Mouse (Mus musculus): ENCODE measurements around the gene Naaladl1. TPM values are rescaled to one million over a fixed set of nuclear protein-coding genes. Genes with fewer than 3 reads are reported as not detected.

Gene Naaladl1
- total RNA-seq, 4 experiments from 2014 or later, result 0.27 TPM; not detected in 3

DNA sequence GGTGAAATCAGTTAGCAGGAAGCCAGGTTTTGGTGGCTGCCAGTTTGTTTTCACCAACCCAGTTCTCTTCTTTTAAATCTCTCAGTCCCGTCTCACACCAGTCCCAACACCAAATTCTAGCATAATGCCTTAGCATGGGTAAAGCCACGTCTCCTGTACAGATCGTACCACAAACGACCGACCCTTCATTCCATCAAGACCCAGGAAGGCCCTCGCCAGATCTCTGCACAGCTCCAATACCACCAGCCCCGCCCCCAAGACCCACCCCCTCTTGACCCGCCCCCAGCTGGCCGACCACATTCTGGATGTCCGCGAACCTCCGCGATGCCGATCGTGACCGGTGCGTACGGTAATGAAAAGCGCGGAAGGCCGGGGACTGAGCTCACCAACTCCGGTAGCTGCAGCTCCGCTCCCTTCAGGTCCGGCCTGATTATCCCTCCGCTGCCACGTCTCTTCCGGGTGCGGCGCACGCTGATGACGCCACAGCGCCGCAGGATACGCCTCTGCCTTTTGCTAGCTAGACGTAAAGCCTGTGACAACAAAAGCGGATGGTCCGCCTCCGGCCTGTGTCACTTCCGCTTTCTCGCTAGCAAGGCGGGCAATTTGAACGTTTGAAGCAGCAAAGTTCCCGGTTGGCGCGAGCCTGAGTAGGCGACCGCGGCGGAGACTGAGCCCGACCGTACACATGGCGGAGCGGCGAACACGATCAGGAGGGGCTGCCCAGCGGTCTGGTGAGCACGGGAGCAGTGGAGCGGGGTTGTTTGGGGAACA is 20.9 kb upstream of the Naaladl1 start, which contains the start of the genes Zfpl1 and Cdca5:
Zfpl1 (minus strand) TSS at position 479 of the 771 bp plus-strand sequence.
Cdca5 (plus strand) TSS at position 506 of the 771 bp plus-strand sequence.
- DNase-seq, result peak; percentile 96

DNA sequence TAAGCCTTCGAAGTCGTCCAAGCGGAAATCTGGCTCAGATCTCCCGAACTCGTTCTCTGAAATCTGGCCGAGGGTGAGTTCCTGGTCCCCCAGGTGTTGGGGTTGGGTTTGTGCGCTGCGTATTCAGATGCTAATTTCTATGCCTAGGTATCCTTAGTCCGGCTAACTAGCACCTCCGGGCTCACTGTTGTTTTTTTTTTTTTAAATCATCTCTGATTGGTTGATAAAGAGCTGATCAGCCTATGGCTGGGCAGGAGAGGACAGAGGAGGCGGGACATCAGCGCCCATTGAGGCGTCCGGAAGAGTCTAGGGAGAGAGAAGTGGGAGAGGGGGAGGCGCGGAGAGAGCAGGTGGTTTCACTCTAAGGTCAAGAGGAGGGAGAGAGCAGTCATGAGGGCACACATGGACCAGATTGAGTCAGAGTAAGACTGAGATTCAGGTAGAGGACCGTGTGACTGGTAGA is 20.1 kb upstream of the Naaladl1 start:
- no peak for DNase-seq

DNA sequence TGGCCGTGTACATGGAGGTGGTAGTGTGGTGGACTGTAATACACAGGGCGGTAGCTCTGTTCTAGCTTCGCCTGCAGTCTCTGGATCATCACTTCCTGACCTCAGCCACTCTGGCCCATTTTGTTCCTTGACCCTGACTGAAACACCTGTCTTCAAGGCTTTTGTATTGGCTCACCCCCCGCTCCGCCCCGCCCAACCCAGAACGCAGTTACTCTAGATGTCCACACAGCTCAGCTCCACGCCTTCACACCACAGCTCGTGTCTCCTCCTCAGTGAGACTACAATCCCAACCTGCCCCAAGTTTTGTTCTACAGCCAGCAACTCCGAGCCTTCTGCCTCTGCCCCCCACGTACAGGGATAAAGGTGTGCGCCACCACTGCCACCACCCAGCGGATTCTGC is 16.7 kb upstream of the Naaladl1 start:
- DNase-seq, result no peak

DNA sequence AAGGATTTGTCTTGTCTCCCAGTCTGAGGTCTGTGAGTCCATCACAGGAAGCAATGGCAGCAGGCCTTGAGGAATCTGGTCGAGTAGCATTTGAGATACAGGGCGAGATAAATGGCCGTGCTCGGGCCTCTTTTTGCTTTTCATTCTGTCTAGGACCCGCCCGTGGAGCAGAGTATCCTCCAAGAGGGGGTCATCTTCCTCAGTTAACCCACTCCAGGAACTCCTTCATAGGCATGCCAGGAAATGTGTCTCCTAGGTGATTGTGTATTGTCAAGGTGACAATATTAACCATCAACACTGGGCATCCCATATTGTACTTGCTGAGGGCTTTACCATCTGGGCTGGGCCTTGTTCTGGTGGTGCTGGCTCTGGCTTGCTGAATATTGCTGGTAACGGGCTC is 11.5 kb upstream of the Naaladl1 start, which contains the start of gene AC131692.1:
AC131692.1 (plus strand) TSS at position 301 of the 400 bp plus-strand sequence.
- DNase-seq, result no peak

DNA sequence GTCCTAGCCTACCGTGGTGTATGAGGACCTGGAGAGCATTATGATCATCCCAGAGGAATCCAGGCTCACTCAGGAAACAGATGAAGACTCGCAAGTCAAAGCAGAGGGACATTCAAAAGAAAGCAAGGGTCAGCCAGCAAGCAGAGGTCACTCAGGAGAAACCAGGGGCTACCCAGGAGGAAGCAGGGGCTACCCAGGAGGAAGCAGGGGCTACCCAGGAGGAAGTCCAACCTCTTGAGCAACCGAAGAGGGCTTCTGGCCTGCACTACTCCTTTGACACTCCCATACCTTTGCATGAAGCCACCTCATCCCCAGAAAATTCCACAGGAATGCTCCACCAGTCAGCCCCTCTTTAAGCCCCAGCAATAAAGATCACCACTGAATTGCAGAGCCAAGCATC is 7.7 kb upstream of the Naaladl1 start:
- no peak for DNase-seq

DNA sequence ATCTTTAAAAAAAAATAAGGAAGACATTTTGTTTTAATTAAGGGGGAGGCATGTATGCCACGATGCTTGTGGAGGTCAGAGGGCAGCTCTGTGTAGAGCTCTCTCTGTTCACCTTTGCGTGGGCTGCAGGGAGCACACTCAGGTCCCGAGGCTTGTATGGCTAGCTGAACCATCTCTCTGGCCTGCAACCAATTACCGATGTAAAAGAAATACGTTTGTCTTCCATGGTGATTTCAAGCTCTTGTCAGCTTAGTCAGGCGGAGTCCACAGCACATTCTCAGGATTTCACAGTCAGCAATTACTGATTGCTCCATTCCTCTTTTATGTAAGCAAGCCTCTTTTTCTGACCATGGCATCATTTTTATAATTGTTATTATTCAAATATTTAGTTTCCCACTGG is 4.4 kb upstream of the Naaladl1 start:
- DNase-seq, result no peak

DNA sequence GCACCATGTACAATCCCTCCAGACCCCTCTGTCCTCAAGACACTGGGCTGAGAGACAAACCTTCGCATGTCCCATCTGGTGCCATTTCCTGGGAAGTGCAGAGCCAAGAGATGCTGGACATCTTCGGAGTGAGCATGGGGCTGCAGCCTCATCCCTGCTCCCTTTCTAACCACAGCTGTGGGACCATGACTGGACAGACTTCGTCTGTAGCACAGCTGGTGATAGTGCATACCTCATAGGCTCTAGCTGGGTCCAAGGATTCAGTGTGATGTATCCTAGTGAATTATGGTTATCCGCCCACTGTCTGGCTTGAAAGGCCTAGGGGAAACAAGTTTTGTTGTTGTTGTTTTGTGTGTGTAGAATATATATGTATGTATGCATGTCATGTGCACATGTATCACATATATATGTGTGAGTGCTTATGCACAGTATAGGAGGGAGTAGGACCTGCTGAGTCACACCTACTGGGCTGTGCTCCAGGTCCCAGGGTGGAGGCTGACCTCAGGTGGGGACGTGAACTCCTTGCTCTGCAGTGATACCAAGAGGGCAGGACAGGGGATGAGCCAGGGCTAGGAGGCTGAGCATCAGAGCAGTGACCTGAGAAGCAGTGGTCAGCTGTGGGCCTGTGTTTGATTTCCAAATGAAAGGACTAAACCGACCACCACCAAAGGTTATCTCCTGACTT is 3.3 kb upstream of the Naaladl1 start:
- DNase-seq, result no peak

DNA sequence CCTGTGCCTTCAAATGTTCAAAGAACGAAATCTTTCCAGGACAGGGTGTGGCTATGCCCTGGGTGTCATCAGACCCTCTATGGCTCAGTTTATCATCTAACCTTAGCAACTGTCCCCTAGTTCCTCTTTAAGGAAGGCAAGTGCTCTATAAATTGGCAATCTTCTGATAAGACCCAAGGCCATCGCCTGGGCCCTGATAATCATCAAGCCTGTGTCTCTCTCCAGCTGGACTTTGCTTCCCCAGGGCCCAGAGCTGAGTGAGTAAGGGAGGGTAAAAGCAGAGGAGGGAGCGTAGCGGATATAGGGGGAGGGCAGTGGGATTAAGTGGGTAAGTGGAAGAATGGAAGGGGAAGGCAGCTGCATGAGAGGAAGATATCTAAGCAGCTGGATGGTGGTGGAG is 1.1 kb upstream of the Naaladl1 start:
- DNase-seq, result no peak

DNA sequence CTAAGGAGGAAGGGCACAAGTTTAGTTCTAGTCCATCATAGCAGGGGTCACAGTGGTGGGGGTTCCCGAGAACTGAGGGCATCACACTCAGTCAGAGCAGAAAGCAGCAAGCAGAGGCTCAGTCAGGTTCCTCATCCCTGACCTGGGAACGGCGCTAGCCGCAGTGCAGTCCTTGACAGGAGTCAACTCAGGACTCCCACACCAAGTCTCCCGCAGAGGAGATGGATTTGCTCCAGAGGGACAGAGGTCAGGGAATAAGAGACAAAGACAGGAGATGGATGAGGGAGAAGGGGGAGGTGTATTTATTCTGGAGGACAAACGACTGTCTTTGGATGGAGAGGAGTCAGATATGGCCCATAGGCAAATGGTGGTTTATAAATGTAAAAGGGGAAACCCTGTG is 7.5 kb downstream of the Naaladl1 start:
- no peak for DNase-seq

DNA sequence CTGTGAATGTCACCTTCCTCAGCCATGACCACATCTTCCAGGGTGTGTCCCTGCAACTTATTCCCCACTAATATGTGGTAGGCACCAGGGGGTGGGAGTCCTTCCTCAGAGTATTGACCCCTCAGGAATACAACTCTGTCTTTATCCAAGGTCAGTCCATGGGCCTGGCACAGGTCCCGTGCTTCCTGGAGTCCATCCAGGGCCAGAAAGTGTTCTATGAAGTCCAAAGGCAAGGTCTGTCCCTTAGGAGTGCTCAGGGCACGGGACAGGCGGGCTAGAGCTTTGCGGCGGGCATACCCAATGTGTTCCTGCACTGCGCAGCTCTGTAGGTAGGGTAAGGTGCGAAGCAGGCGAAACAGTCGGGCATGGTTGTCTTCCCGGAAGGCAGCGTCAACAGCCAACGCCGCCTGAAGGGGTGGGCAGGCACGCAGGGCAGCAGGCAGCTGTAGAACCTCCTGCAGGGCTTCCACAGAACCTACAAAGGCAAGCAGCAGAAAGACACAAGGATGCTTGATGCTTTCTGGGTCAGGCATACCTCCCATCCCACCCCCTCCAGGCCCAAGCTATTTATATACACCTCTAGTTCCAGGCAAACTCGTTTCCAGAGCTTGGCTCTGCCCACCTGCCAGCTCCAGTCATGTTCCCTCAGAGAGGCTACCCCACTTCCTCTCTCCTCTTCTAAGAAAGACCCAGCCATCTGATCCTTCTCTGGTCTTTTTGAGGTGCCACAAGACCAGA is 10.7 kb downstream of the Naaladl1 start:
- DNase-seq, result no peak

DNA sequence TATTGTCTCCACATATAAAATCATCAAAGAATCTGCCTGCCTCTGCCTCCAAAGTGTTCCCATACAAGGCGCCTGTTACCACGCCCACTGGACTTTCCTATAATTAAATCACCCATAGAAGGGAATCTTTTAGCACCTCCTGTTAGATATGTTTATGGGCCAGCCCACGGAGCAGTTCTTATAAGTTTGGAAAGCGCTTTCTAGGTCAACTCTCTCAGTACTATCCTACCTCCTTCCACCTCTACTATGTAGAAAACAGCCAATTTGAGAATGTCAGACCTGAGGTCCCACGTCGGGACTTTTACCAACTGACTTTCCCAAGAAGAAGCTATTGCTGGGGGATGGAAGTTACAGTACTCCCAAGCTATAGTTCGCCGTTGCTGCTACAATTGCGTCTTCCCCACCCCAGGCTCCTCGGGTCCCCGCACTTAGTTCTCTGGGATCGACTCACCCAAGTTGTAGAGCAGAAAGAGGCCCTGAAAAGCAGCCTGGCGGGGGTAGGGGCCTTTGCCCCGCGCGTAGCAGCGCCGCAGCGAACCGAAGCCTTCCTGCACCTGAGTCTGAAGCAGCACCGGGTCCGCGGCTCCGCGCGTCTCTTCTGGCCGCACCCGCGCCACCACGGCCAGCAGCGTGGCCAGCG is 11.9 kb downstream of the Naaladl1 start:
- no peak for DNase-seq

DNA sequence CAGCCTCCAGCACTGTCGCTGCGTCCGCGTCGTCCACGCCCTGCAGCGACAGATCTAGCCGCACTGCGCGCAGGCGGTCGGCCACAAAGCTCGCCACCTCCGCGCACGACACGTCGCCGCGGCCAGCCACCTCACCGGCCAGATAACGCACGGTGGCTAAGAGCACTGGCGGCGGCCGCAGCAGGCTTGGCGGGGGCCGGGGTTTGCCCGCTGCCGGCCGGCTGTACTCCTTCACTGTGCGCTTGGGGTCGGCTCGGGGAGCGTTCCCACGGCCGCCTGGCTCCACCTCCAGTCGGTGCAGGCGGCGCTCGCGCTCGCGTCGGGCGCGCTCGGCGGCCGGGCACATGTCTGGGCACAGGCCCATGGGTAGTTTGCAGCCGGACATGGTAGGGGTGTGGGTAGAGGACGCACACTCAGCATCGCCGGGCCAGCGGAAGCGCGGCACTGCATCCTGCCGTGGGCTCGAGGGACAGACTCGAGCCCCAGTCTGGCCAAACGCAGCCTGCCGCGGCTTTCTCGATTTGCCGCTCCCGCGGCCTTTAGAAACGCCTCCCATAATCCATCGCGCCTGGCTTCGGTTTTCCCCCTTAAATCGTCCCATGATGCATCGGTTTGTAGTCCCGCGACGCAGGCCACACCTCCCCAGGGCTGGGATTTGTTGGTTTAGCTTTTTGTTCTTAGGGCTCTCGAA is 12.5 kb downstream of the Naaladl1 start, which contains the start of gene Sac3d1:
Sac3d1 (minus strand) TSS at position 665 of the 691 bp plus-strand sequence.
- DNase-seq, result peak; percentile 84

DNA sequence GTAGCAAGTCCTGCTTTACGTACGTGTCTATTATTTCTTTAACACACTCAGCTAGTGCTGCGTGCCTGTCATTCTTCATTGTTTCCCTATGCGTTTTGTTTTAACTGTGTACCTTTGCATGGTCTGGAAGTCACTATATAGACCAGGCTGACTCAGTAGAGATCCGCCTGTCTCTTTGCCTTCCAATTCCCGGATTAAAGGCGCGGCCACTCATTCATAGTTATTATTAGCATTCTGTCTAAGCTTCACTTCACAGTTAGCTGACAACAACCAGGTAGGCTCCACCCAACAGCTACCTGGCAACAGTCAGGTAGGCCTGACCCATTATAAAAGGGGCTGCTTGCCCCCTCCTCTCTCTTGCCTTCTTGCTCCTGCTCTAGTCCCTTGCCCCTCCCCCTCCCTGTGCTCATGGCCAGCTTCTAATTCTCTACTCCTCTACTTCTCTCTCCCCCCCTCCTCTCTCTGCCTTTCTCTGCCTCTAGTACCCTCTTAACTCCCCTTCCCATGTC is 13.1 kb downstream of the Naaladl1 start:
- no peak for DNase-seq

DNA sequence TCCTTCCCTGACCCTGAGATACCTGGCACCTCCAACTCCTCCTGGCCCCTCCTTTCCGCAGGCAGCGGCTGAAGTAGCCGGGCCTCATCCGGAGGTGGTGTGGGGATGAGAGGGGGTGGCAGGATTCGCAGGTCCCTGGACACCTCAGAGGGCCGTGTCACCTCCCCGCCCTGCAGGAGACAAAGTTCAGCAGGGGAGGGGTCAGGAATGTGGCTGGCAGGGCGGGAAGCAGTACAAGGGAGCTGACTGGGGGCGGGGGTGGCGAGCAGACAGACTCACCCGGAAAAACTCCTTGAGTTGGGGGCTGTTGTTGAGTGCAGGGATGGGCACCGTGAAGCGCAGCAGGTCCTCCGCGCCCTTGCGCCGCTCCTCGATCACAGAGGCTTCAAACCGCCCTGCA is 16.2 kb downstream of the Naaladl1 start:
- DNase-seq, result no peak

DNA sequence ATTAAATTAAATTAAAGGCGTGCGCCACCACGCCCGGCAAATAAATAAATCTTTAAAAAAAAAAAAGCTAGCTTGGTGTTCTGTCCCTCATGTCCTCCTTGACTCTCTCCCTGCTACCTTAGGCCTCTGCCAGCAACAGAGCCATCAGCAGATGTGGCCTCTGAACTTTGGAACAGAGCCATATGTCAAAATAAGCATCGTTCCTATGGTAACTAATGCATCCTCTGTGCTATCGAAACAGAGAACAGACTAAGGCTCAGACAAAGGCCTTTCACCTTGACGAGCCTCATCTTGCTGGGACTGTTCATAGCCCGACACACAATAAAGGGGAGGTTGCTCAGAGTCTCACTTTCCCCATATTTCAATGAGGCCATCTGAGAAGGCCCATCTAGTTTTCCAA is 17.7 kb downstream of the Naaladl1 start:
- no peak for DNase-seq

DNA sequence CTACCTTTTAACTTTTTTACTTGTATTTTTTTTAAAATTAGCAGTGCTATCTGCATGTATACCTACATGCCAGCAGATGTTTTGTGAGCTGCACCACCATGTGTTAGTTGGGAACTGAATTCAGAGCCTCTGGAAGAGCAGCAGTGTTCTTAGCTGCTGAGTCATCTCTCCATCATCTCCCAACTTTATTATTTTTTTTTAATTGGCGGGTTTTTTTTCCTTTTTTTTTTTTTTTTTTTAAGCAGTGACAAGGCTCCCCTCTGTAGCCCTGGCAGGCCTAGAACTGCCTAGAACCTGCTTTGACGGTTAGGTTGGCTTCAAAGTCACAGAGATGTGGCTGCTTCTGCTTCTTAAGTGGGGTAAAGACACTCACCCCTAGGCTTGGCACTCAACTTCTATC is 19.3 kb downstream of the Naaladl1 start:
- no peak for DNase-seq

DNA sequence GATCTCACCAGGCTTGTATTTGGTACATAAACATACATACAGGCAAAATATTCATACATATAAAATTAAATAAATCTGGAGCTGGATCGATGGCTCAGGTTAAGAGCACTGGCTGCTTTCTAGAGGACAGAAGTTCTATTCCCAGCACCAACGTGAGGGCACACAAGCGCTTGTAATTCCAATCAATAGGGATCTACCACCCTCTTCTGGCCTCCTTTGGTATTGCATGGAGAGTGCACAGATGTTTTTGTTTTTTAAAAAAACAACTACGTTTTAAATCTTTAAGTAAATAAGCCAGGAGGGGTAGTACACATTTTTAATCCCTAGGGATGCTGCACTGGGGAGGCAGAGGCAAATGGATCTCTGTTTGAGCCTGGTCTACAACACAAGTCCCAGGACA is 20.7 kb downstream of the Naaladl1 start:
- DNase-seq, result no peak

DNA sequence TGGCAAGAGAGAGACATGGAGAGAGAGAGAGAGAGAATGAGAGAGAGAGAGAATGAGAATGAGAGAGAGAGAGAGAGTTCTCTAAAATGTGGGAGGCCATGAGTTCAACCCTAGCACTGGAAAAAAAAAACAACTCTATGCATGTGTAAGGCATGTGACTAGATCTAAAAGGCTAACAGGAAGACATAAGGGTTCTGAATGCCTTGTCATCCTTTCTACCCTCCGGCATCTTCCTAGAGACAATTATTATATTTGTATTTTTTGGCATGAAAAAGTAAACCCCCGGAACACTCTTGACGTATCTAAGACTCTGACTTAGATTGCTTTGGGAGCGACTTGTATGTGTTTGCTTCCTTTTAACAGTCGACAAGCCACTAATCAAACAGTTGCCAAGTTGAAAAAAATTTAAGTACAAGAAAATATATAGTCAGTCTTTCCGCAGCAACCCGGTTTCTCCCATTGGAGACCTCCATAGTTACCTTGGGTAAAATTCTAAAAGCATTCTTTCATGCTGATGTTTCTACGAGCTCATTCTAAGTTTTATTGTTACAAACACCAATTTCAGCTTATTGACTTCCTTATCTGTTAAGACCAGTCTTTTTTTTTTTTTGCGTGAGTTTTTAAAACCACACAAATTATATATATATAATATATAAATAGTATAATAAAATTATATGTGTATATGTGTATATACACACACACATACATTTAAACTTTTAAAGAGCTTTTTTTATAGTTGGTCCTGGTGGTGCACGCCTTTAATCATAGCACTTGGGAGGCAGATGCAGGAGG is 21.4 kb downstream of the Naaladl1 start:
- no peak for DNase-seq

DNA sequence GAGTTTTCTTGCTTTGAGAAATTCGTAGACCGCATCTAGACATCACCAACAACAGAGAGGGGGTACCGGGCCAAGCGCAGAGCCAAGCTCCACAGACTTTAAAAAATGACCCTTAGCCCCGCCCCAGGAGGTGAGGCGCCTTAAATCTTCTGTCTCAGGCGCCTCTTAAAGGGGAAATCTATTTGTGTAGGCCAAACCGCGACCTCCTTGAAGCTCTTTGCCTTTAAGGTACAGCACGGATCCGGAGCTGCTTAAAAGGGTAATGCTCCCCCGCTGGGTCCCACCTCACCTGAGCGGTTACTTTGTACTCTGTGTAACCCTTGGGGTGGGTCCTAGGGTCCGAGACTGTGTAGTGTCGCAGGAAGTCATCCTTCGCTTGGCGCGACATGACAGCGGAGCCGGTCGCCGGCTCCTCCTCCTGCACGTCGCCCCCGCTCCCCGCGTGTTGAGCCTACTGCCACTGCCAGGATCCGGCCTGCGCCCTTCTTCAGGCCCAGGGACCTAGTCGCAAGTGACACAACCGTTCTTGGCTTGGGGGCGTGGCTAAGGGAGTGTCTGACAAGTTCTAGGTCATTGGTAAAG is 22.3 kb downstream of the Naaladl1 start, which contains the start of gene Snx15:
Snx15 (minus strand) TSS at position 545 of the 582 bp plus-strand sequence.
- peak; percentile 95 for DNase-seq

Measured in adrenal gland, adult 8-10 months (tissue).